Mouse (Mus musculus) embryonic facial prominence, embryonic 13.5 days (tissue): Measurements from ENCODE around the gene Mad1l1. TPM values are rescaled to one million over a fixed set of nuclear protein-coding genes. Genes with fewer than 3 reads are reported as not detected.

Experiments used
- ATAC-seq: fragments of 200-750 bp; cut with Nextera tagmentation; 2 replicates; pipeline ENCODE4 v1.8.0; 2017; ENCODE audit warnings: low read depth; ENCODE audit not compliant: insufficient number of reproducible peaks, insufficient read depth, low FRiP score, low TSS enrichment
- H3K27ac ChIP-seq: fragments of 300-500 bp; sonication (generic); 2 replicates; pipeline ENCODE4 v1.5.1; 2015; ENCODE audit warnings: moderate library complexity, mild to moderate bottlenecking, inconsistent platforms
- H3K27me3 ChIP-seq: fragments of 300-500 bp; sonication (generic); 2 replicates; pipeline ENCODE4 v1.6.1; 2015; ENCODE audit warnings: mild to moderate bottlenecking, inconsistent platforms
- H3K36me3 ChIP-seq: fragments of 300-500 bp; sonication (generic); 2 replicates; pipeline ENCODE4 v1.6.1; 2015; ENCODE audit warnings: mild to moderate bottlenecking, inconsistent platforms
- H3K4me1 ChIP-seq: fragments of 300-500 bp; sonication (generic); 2 replicates; pipeline ENCODE4 v1.6.1; 2015; ENCODE audit warnings: inconsistent platforms
- H3K4me2 ChIP-seq: fragments of 300-500 bp; sonication (generic); 2 replicates; pipeline ENCODE4 v1.6.1; 2015; ENCODE audit warnings: moderate library complexity, mild to moderate bottlenecking, inconsistent platforms
- H3K4me3 ChIP-seq: fragments of 300-500 bp; sonication (generic); 2 replicates; pipeline ENCODE4 v1.5.1; 2015; ENCODE audit warnings: mild to moderate bottlenecking, inconsistent platforms
- H3K9ac ChIP-seq: fragments of 300-500 bp; sonication (generic); 2 replicates; pipeline ENCODE4 v1.6.1; 2015; ENCODE audit warnings: mild to moderate bottlenecking, inconsistent platforms
- H3K9me3 ChIP-seq: fragments of 300-500 bp; sonication (generic); 2 replicates; pipeline ENCODE4 v1.6.1; 2016; ENCODE audit warnings: inconsistent platforms
- WGBS: fragments of 180-500 bp; shearing (Covaris S2); methylation state at CpG from one replicate; pipeline ENCODE4 v1.1.7; 2015; ENCODE audit warnings: mixed read lengths; 5-methylcytosine and 5-hydroxymethylcytosine counted together
- polyA plus RNA-seq: library from polyadenylated mRNA; unstranded; fragments of >200 nt; fragmentation: Nextera tagmentation; extraction: Ambion mirVana; gene quantifications from 2 replicates; pipeline ENCODE4 v1.2.1, GENCODE M21; 2015

Gene Mad1l1
- polyA plus RNA-seq, 1 experiment from 2014 or later = 58.1 TPM

- H3K9ac ChIP-seq = no peak overlapping the region
- H3K27me3 ChIP-seq = no peaks in the 10 kb centered on the region
- WGBS = 63% methylated on average over 3 of the region's 3 CpGs
- H3K27ac ChIP-seq = peak overlapping the region; percentile 75
- no peaks in the 10 kb centered on the region for H3K9me3 ChIP-seq
- ATAC-seq = no peak
- H3K4me2 ChIP-seq = no peak overlapping the region
- H3K4me1 ChIP-seq = peaks cover 41% of the 10 kb centered on the region
- H3K4me3 ChIP-seq = no peak overlapping the region
- no peaks in the 10 kb centered on the region for H3K36me3 ChIP-seq
These were observed 199.4 kb downstream of the Mad1l1 start for GRCm38 (mm10) chr5:140121966-140122365.

DNA sequence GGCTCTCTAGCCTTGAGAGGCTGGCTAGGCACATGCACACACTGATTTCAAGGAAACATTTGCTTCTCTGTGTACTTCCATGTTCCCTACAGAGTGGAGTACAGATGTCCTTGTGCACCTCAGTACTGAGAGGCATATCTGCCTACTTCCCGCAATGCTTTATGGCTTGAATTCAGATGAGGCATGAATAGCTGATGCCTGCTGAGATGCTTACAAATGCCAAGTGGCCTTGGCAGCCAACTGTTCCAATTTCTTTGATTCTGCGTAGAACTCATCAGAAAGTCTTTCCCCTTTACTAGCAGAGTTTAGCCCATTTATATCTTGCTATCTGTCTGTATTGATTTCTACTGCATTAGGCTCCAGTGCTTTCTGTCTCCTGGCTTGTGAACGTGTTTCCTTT lies 202.4 kb downstream of the Mad1l1 start:
- H3K4me2 ChIP-seq = no peak overlapping the region
- no peak overlapping the region for H3K4me3 ChIP-seq
- peaks cover 43% of the 10 kb centered on the region for H3K4me1 ChIP-seq
- WGBS = 95% methylated on average over 3 of the region's 3 CpGs
- H3K27ac ChIP-seq = no peak overlapping the region
- no peak overlapping the region for H3K9ac ChIP-seq
- no peak for ATAC-seq
- H3K27me3 ChIP-seq = no peaks in the 10 kb centered on the region
- no peaks in the 10 kb centered on the region for H3K9me3 ChIP-seq
- peaks cover 17% of the 10 kb centered on the region for H3K36me3 ChIP-seq

GRCm38 (mm10) chr5:140117968-140118367 lies 203.4 kb downstream of the Mad1l1 start:
- Histone ChIP-seq H3K36me3 (peaks cover 17% of the 10 kb centered on the region), H3K9ac (no peak overlapping the region), H3K27me3 (no peaks in the 10 kb centered on the region), H3K27ac (no peak overlapping the region), H3K4me1 (peaks cover 35% of the 10 kb centered on the region), H3K9me3 (no peaks in the 10 kb centered on the region), H3K4me2 (no peak overlapping the region), H3K4me3 (no peak overlapping the region)
- no peak for ATAC-seq

GRCm38 (mm10) chr5:140115434-140116271 lies 205.7 kb downstream of the Mad1l1 start:
- H3K36me3 ChIP-seq = peaks cover 23% of the 10 kb centered on the region

GRCm38 (mm10) chr5:140114512-140115060 lies 206.8 kb downstream of the Mad1l1 start:
- Histone ChIP-seq H3K27me3 (no peaks in the 10 kb centered on the region), H3K9me3 (no peaks in the 10 kb centered on the region), H3K9ac (no peak overlapping the region), H3K4me1 (peaks cover 10% of the 10 kb centered on the region; the same call in 1 of the 2 replicates), H3K4me2 (no peak overlapping the region), H3K4me3 (no peak overlapping the region), H3K27ac (no peak overlapping the region; the same call in 1 of the 2 replicates), H3K36me3 (peaks cover 24% of the 10 kb centered on the region)
- 88% methylated on average over 3 of the region's 3 CpGs for WGBS
- no peak for ATAC-seq

More at GRCm38 (mm10) chr5:140115434-140116271, 205.7 kb downstream of the Mad1l1 start:
- Histone ChIP-seq H3K4me3 (no peak overlapping the region), H3K4me1 (peaks cover 13% of the 10 kb centered on the region), H3K9ac (no peak overlapping the region), H3K27ac (peak overlapping the region; percentile 0; the same call in 1 of the 2 replicates), H3K27me3 (no peaks in the 10 kb centered on the region), H3K9me3 (no peaks in the 10 kb centered on the region), H3K4me2 (no peak overlapping the region)
- 51% methylated on average over 8 of the region's 8 CpGs for WGBS
- peak; percentile 48; the same call in 1 of the 2 replicates for ATAC-seq

DNA sequence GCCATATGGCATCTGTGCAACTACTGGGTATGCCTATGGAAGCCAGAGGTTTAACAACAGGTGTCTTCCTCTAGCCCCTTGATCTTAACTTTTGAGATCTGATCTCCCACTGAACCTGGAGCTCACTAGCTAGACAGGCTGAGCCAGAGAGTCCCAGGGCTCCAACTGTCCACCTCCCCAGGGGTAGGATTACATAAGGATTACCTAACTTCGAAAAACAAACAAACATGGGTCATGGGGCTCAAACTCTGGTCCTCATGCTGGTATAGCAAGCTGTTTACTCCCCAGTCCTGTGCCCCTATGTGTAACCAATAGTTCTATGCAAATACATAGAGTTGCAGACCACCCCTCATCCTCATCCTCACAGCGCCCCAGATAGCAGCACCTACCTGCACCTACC lies 208.1 kb downstream of the Mad1l1 start:
- Histone ChIP-seq H3K36me3 (peaks cover 24% of the 10 kb centered on the region), H3K27me3 (no peaks in the 10 kb centered on the region), H3K4me2 (no peak overlapping the region), H3K9ac (no peak overlapping the region), H3K4me1 (peaks cover 10% of the 10 kb centered on the region; the same call in 1 of the 2 replicates), H3K9me3 (no peaks in the 10 kb centered on the region), H3K27ac (no peak overlapping the region), H3K4me3 (no peak overlapping the region)
- WGBS = 84% methylated on average over 2 of the region's 2 CpGs
- no peak for ATAC-seq

GRCm38 (mm10) chr5:140110024-140110423 lies 211.3 kb downstream of the Mad1l1 start:
- no peak for ATAC-seq

GRCm38 (mm10) chr5:140107907-140108306 lies 213.4 kb downstream of the Mad1l1 start:
- Histone ChIP-seq H3K4me3 (no peak overlapping the region), H3K36me3 (peaks cover 14% of the 10 kb centered on the region; the same call in 1 of the 2 replicates), H3K9me3 (no peaks in the 10 kb centered on the region), H3K4me1 (peaks cover 19% of the 10 kb centered on the region), H3K27me3 (no peaks in the 10 kb centered on the region), H3K9ac (no peak overlapping the region), H3K4me2 (no peak overlapping the region), H3K27ac (no peak overlapping the region)
- no peak for ATAC-seq
- WGBS = 80% methylated on average over 2 of the region's 2 CpGs

More at GRCm38 (mm10) chr5:140110024-140110423, 211.3 kb downstream of the Mad1l1 start:
- Histone ChIP-seq H3K4me2 (no peak overlapping the region), H3K27me3 (no peaks in the 10 kb centered on the region), H3K4me1 (0 out of 2 replicates have a peak, but pooled peaks cover 3% of the 10 kb centered on the region), H3K27ac (no peak overlapping the region), H3K4me3 (no peak overlapping the region), H3K36me3 (peaks cover 15% of the 10 kb centered on the region), H3K9ac (no peak overlapping the region), H3K9me3 (no peaks in the 10 kb centered on the region)
- WGBS = 62% methylated on average over 3 of the region's 3 CpGs

DNA sequence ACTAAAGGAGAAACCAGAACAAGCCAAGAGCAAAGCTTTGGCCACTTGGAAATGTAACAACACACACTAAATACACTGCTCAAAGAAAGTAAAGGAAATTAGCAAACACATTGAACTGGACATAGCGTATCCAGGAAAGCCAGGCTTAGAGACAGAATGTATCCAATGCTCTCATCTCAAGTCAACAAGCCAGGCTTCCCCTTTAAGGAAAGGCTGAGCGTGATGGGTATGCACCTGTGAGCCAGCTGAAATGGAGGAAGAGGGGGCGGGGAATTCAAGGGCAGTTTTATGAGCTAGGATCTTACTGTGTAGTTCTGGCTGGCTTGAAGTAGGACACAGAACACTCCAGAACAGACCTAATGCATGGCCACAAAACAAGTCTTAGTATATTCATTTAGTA lies 215.3 kb downstream of the Mad1l1 start:
- Histone ChIP-seq H3K4me2 (no peak overlapping the region), H3K9me3 (no peaks in the 10 kb centered on the region), H3K27ac (no peak overlapping the region), H3K36me3 (peaks cover 12% of the 10 kb centered on the region; the same call in 1 of the 2 replicates), H3K27me3 (no peaks in the 10 kb centered on the region), H3K4me1 (peaks cover 38% of the 10 kb centered on the region), H3K9ac (no peak overlapping the region), H3K4me3 (no peak overlapping the region)
- ATAC-seq = no peak
- 86% methylated on average over 3 of the region's 3 CpGs for WGBS

GRCm38 (mm10) chr5:140104891-140105290 lies 216.5 kb downstream of the Mad1l1 start:
- ATAC-seq = no peak
- H3K9me3 ChIP-seq = no peaks in the 10 kb centered on the region
- no peak overlapping the region for H3K4me2 ChIP-seq
- H3K9ac ChIP-seq = no peak overlapping the region
- H3K27me3 ChIP-seq = no peaks in the 10 kb centered on the region
- WGBS = 95% methylated on average over 1 of the region's 1 CpGs
- H3K36me3 ChIP-seq = peaks cover 9% of the 10 kb centered on the region; the same call in 1 of the 2 replicates
- H3K27ac ChIP-seq = no peak overlapping the region
- peaks cover 47% of the 10 kb centered on the region for H3K4me1 ChIP-seq
- H3K4me3 ChIP-seq = no peak overlapping the region

DNA sequence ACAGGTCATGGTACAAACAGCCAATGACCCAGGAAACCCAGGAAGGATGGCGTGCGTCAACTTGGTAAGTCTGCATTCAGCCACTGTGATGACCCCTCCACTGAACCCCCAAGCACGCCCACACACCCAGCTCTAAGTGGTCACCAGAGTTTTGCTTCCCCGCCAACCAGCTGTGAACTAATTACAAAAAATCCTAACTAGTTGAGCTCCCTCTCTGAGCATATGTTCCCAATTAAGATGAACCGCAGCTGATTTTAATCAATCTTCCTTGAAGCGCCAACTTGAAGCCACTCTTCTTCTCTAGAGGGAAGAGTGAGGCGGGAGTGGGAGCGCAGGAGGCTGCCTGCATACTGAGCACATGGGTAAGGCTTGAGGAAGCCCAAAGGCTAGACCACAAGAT lies 218.6 kb downstream of the Mad1l1 start:
- 32% methylated on average over 8 of the region's 8 CpGs for WGBS
- H3K9ac ChIP-seq = no peak overlapping the region
- no peak overlapping the region for H3K4me3 ChIP-seq
- H3K9me3 ChIP-seq = no peaks in the 10 kb centered on the region
- H3K27me3 ChIP-seq = no peaks in the 10 kb centered on the region
- no peak for ATAC-seq
- H3K36me3 ChIP-seq = peaks cover 14% of the 10 kb centered on the region; the same call in 1 of the 2 replicates
- H3K4me1 ChIP-seq = peaks cover 47% of the 10 kb centered on the region
- peak overlapping the region; percentile 76 for H3K27ac ChIP-seq
- 0 out of 2 replicates have a peak overlapping the region, but pooled peaks have one; percentile 4 for H3K4me2 ChIP-seq
